Mouse (Mus musculus) spleen, postnatal 10 days (tissue): ENCODE measurements around the gene Nav2.
A peak's percentile ranks its signal among the peaks of the same experiment; 100 is the strongest.

Source experiments
- DNase-seq, 2 experiments: peaks; one replicate each; pipeline ENCODE4 v3.0.0; 2021 to 2022; ENCODE audit warnings: low spot score in 2 of 2

Gene Nav2

GRCm38 (mm10) chr7:49515012-49515411, 606.5 kb downstream of the Nav2 start:
- no peak for DNase-seq

GRCm38 (mm10) chr7:49520504-49520903, 612.0 kb downstream of the Nav2 start:
- no peak for DNase-seq

GRCm38 (mm10) chr7:49521349-49521748, 612.8 kb downstream of the Nav2 start:
- no peak for DNase-seq

GRCm38 (mm10) chr7:49521976-49522375, 613.5 kb downstream of the Nav2 start:
- DNase-seq: no peak

DNA sequence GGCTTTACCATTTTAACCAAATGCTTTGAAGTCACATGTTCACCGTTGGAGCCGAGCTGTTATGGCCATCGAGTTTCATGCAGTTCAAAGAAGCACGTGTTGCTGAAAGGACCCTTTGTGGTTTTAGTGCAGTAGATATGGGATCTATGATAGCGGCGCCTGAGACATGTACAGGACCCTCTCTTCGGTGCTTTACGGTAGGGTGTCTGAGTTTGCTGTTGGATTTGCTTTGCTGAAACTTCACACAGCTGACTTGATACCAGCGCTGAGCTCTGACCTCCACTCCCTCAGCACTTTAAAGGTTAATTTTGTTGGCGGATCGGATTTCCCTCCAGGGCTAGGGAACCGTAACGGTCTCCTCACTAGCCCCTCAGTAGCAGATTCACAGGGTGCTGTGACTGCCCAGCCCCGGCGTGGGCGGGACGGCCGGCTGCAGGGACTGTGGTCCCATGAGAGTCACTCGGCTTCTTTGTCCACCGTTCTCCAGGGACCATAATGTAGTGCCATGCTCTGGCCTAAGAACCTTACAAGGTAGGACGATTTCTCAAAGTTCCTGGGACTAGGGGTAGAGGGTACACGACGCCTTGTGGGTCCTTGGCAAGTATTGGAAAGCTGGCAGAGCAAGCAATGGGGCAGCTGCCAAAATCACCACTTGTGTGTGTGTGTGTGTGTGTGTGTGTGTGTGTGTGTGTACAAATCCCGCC, 614.0 kb downstream of the Nav2 start:
- no peak for DNase-seq

- no peak for DNase-seq
Measured at GRCm38 (mm10) chr7:49523115-49523445, 614.6 kb downstream of the Nav2 start.

- DNase-seq: no peak
Measured at GRCm38 (mm10) chr7:49523729-49524128, 615.2 kb downstream of the Nav2 start.

- DNase-seq: no peak
Measured at GRCm38 (mm10) chr7:49525348-49526100, 617.0 kb downstream of the Nav2 start.

GRCm38 (mm10) chr7:49526101-49526499, 617.6 kb downstream of the Nav2 start:
- DNase-seq: no peak

DNA sequence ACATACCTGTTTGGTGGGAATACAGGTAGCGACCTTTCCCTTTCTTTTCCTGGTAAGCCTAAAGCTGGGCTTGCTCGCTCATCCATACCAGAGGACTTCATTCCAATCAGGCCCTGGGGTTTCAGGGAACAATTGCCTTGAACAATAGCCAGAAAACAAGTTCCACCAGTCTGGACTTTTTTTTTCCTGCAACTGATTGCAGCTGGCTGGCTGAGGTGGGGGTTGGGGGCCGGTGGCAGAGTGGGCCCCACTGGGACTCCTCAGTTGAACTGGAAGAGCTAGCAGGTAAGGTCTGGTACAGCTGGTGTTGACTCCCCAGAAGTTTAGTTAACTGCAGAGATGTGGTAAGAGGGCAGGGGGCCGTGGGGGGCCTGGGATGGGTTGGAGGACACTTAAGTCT, 619.0 kb downstream of the Nav2 start:
- DNase-seq: no peak

GRCm38 (mm10) chr7:49527925-49528324, 619.4 kb downstream of the Nav2 start:
- no peak for DNase-seq

GRCm38 (mm10) chr7:49529498-49529897, 621.0 kb downstream of the Nav2 start:
- DNase-seq: no peak

DNA sequence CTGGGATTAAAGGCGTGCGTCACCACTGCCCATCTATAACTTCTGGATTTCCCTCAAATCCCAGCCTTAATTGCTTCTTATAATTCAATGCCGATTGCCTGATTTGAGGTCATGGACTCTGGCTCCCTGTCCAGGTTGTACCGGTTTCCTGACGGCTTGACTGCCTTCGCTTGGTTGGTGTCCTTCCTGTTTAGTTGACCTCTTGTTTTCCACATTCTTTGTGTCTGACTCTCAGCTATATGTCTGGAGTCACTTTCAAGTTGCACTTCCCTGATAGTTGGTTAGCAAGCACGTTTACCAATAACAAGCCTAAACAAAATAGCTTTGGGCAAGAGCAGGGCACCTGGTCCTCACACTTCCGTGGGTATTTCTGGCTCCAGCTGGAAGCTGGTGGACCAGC, 625.1 kb downstream of the Nav2 start:
- DNase-seq: no peak

DNA sequence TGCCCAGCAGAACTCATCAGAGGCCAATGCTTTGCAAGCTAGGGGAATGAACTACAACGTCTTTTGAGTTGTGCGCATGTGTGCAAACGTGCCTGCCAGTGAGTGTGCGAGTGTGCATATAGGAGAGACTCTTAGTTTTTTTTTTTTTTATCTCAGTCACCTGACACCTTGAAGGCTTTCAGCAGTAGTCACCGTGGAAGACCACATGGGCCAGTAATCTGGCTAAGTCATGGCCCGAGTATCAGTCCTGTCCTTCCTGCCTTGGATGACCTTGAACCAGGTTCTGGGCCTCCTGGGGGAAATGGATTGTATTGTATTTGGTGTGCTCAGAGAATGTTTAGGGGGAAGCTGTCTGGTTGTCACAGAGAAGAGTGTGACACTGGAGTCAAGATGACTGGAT, 625.7 kb downstream of the Nav2 start:
- no peak for DNase-seq

DNA sequence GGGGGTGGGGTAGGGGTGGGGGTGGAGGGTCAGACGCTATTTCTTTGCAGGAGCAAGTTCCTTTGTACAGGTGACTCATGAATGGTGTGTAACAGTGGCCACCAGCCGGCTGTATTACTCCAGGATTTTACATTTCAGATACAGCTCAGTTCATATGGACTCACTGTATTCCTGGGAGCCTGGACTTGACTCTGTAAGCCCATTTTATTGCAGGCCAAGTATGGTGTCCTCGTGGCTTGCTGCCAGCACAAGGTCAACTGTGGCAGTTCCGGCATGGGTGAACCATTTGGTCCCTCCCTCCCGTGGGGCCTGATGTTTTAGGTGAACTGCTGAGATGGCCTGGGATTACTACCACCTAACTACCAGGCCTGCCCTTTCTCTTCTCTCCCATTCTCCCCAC, 629.8 kb downstream of the Nav2 start:
- DNase-seq: no peak

DNA sequence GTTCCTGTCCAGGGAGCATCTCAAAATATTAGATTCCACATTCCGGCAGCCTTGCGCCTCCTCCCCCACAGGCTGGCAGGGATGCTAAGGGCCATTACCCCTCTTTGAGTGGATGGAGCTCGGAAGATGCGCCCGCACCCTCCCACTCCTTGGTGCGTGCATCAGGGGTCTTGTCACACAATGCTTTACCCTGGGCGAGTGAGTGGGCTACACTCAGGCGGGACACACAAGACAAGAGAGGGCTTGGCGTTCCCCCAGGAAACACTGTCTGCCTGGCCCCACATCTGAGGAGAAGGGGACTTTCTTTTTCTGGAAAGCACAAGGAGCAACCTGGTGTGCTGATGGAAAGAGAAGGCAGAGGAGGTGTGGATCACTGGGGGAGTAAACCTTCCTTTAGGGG, 631.7 kb downstream of the Nav2 start:
- DNase-seq: no peak

DNA sequence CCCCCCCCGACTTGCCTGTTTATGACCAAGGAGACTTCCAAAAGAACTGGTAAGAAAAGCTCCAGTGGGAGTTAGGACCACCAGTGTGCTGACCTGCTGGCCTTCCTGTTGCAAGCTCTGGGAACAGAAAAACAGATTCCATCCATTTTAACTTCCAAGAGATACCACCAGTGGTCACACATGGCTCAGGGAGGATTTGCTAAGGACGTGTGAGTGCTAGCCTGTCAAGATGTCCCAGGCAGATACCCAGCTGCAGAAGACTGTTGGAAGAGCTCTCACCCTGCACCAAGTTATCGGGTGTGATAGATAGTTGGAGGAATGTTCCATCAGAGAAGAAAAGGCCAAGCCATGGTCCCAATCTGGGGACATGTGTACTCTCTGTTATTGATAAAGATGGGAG, 633.6 kb downstream of the Nav2 start:
- DNase-seq: no peak

DNA sequence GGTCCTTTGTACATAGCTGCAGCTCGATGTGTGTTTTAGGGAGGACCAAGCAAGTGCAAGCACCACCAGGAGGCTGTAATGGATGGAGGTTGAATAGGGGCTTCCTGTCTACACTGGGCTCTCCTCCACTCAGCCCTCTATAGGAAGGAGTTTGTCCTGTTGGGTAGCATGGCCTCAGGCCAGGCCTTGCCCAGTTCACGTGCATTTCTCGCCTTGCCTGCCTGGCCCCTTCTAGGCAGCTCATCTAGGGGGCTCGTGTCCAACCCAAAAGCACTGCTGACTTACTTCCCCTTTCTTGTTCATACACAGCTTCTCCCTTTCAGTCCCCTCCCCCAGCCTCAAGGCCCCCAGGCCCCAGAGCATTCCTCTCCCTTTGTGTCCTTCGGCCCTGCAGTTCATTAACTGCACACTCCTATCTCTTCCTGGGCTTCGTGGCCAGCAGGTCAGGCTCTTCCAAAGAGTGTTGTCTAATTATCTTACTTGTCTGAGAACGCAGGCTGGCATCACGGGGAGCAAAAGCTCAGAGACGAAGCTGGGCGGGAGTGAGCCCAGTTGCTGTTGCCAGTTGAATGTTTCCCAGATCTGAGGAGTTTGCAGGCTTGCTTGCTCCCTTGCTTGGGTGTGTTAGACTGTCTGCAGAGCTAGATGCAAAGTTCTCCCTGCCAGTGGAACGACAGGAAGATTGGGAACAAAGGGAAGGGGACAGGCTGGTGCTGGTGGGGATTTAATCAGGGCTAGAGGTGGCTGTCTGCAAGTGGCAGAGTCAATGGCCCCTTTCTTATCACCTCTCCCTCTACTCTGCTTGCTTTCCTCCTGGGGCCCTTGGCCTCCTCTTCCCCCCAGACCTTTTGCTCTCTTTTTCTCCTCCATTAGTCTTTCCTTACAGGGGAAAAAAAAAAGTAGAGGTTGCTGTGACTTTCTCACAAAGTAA, 636.5 kb downstream of the Nav2 start:
- peak in 1 of 2 experiments; percentile 25 for DNase-seq

DNA sequence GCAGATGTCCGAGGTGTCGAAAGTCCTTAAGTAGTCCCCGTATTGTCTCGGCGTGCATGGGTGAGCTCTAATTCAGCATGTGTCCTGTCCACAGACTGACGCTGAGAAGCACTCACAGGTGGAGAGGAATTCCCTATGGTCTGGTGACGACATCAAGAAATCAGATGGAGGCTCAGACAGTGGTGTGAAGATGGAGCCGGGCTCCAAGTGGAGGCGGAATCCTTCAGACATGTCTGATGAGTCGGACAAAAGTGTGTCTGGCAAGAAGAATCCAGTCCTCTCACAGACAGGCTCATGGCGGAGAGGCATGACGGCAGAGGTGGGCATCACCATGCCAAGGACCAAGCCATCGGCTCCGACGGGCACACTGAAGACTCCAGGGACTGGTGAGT, 637.2 kb downstream of the Nav2 start:
- no peak for DNase-seq

GRCm38 (mm10) chr7:49548397-49548796, 639.9 kb downstream of the Nav2 start:
- DNase-seq: no peak

DNA sequence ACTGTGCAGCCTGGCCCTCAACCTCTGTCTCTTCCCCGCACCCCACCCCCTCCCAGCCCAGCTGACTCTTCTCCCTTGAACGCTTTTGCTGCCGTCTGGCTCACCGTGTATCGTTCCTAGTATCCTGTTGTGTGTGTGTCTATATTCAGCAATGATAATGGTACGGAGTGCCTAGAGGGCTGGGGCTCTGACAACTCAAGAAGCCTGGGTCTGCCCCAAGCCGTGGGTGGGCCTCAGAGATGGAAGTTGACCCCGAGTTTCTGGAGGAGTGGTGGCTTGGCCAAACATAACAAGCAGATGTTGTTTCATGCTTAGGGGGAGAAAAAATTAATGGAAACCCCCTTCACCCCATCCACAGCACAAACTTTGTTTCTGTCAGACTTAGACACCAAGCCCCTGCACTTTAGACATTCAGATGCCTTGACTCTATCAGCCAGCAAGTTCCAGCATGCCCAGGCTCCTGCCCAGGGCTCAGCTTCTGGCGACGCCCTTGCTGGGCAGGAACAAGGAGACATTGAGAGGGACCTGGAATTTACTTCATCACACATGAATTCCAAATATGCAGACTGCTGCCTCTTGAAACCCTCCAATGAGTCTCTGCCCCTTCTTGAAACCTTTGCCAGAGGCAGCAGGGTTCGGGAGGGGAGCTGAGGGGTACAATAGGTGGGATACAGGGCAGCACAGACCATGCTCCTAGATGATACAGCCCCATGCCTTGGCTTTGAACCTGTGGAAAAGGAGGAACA, 644.9 kb downstream of the Nav2 start:
- no peak for DNase-seq

- no peak for DNase-seq
Measured at GRCm38 (mm10) chr7:49558240-49558640, 649.7 kb downstream of the Nav2 start.
